Mouse (Mus musculus) erythroblast, embryonic 14.5 days (primary cell): ENCODE measurements around the gene Eid1.

Source experiments
- GATA1 ChIP-seq: IDR thresholded peaks from 2 replicates; pipeline ENCODE4 v1.6.1; 2012; ENCODE audit warnings: low read length, inconsistent platforms, mixed read lengths
- TAL1 ChIP-seq: IDR thresholded peaks from 3 replicates; pipeline ENCODE4 v1.6.1; 2012; ENCODE audit warnings: low read length, inconsistent platforms, mixed read lengths

- TF ChIP-seq GATA1 (no peak), TAL1 (no peak)
Observed at GRCm38 (mm10) chr2:125659823-125660536, 12.9 kb upstream of the Eid1 start.
